Mouse (Mus musculus) CH12.LX (cell line): ENCODE measurements around the gene Ccer2. TPM values are rescaled to one million over a fixed set of nuclear protein-coding genes. Genes with fewer than 3 reads are reported as not detected.
A peak's percentile ranks its signal among the peaks of the same experiment; 100 is the strongest.

Experiments used
- DNase-seq: peaks from one replicate; pipeline ENCODE4 v3.0.0-alpha.2; 2013; ENCODE audit errors: extremely low read depth
- H3K27ac ChIP-seq: 2 replicates; pipeline ENCODE4 v1.5.1; 2012; ENCODE audit warnings: low read depth, mild to moderate bottlenecking, control low read depth, moderate library complexity; ENCODE audit not compliant: insufficient read depth
- H3K27me3 ChIP-seq: replicated peaks from 2 replicates; pipeline ENCODE3; 2012; ENCODE audit warnings: inconsistent platforms
- H3K36me3 ChIP-seq, 2 experiments: replicated peaks in 1 of 2; 2 replicates each; pipeline versions ENCODE3 to v1.6.1; 2012; ENCODE audit warnings: inconsistent platforms in 1 of 2, low read length in 1 of 2, mild to moderate bottlenecking in 1 of 2, mixed read lengths in 1 of 2, moderate library complexity in 1 of 2; ENCODE audit not compliant: control insufficient read depth in 1 of 2, insufficient read depth in 1 of 2
- H3K4me1 ChIP-seq, 2 experiments: 2 replicates each; pipeline ENCODE4 v1.6.1; 2012; ENCODE audit warnings: inconsistent platforms in 1 of 2, moderate library complexity in 1 of 2; ENCODE audit not compliant: insufficient read depth in 2 of 2, control insufficient read depth in 1 of 2
- H3K4me2 ChIP-seq: 2 replicates; pipeline ENCODE4 v1.6.1; 2012; ENCODE audit warnings: low read depth, mild to moderate bottlenecking, control low read depth; ENCODE audit not compliant: poor library complexity, insufficient read depth, severe bottlenecking
- H3K4me3 ChIP-seq, 3 experiments: fragments of 150-350 bp in 1 of 3; sonication (generic) in 1 of 3; replicated peaks in 1 of 3; 2 replicates each; pipeline versions ENCODE3 to v1.5.1; 2011 to 2012; ENCODE audit warnings: low read depth in 2 of 3, low read length in 2 of 3, mild to moderate bottlenecking in 2 of 3, moderate library complexity in 2 of 3, control low read depth in 1 of 3, improper control_type of control experiment in 1 of 3, inconsistent platforms in 1 of 3, mixed read lengths in 1 of 3; ENCODE audit not compliant: poor library complexity in 1 of 3
- H3K79me2 ChIP-seq: replicated peaks from 2 replicates; pipeline ENCODE4 v1.6.1; 2012; ENCODE audit warnings: mild to moderate bottlenecking, moderate library complexity; ENCODE audit not compliant: control insufficient read depth, poor library complexity, insufficient read depth, severe bottlenecking; ENCODE audit errors: extremely low read depth
- H3K9ac ChIP-seq: 2 replicates; pipeline ENCODE4 v1.6.1; 2012; ENCODE audit warnings: low read depth, mild to moderate bottlenecking, control low read depth, moderate library complexity; ENCODE audit not compliant: insufficient read depth
- H3K9me3 ChIP-seq: replicated peaks from 2 replicates; pipeline ENCODE3; 2012; ENCODE audit warnings: low read length, inconsistent platforms, mixed read lengths
- CHD1 ChIP-seq: IDR thresholded peaks from 2 replicates; pipeline ENCODE4 v1.6.1; 2012; ENCODE audit warnings: low read depth, low read length, improper control_type of control experiment, inconsistent platforms
- CTCF ChIP-seq, 2 experiments: IDR thresholded peaks in 1 of 2; conservative IDR thresholded peaks in 1 of 2; 2 replicates each; pipeline ENCODE4 v1.5.1; 2011 to 2012; ENCODE audit warnings: low read depth in 2 of 2, low read length in 2 of 2, improper control_type of control experiment in 1 of 2, inconsistent platforms in 1 of 2, mild to moderate bottlenecking in 1 of 2, moderate library complexity in 1 of 2
- E2F4 ChIP-seq: IDR thresholded peaks from 2 replicates; pipeline ENCODE4 v1.6.1; 2011; ENCODE audit warnings: low read depth, low read length, improper control_type of control experiment; ENCODE audit not compliant: insufficient replicate concordance
- ELF1 ChIP-seq: IDR thresholded peaks from 2 replicates; pipeline ENCODE4 v1.6.1; 2014; ENCODE audit warnings: low read depth, mild to moderate bottlenecking, inconsistent platforms, low read length, improper control_type of control experiment
- ETS1 ChIP-seq: conservative IDR thresholded peaks from 2 replicates; pipeline ENCODE4 v1.6.1; 2012; ENCODE audit warnings: low read depth, mild to moderate bottlenecking, inconsistent platforms, low read length, improper control_type of control experiment, moderate library complexity
- GABPA ChIP-seq: IDR thresholded peaks from 2 replicates; pipeline ENCODE4 v1.6.1; 2012; ENCODE audit warnings: low read depth, low read length, improper control_type of control experiment, inconsistent platforms; ENCODE audit not compliant: insufficient replicate concordance
- IRF4 ChIP-seq: IDR thresholded peaks from 2 replicates; pipeline ENCODE4 v1.6.1; 2014; ENCODE audit warnings: low read depth, mild to moderate bottlenecking, inconsistent platforms, low read length, improper control_type of control experiment
- JUN ChIP-seq: IDR thresholded peaks from 2 replicates; pipeline ENCODE4 v1.6.1; 2011; ENCODE audit warnings: low read depth, mild to moderate bottlenecking, low read length, improper control_type of control experiment, moderate library complexity; ENCODE audit not compliant: insufficient read depth
- KAT2A ChIP-seq: IDR thresholded peaks from 2 replicates; pipeline ENCODE4 v1.6.1; 2012; ENCODE audit warnings: low read length, improper control_type of control experiment, inconsistent platforms; ENCODE audit not compliant: insufficient replicate concordance
- MAFK ChIP-seq: IDR thresholded peaks from 2 replicates; pipeline ENCODE4 v1.6.1; 2011; ENCODE audit warnings: low read length, improper control_type of control experiment; ENCODE audit not compliant: insufficient replicate concordance
- MXI1 ChIP-seq: IDR thresholded peaks from 2 replicates; pipeline ENCODE4 v1.6.1; 2011; ENCODE audit warnings: mild to moderate bottlenecking, low read depth, low read length, improper control_type of control experiment
- PAX5 ChIP-seq: IDR thresholded peaks from 2 replicates; pipeline ENCODE4 v1.6.1; 2012; ENCODE audit warnings: low read length, inconsistent platforms, mixed read lengths
- RCOR1 ChIP-seq: conservative IDR thresholded peaks from 2 replicates; pipeline ENCODE4 v1.6.1; 2012; ENCODE audit warnings: low read depth, mild to moderate bottlenecking, inconsistent platforms, low read length, improper control_type of control experiment
- TBP ChIP-seq: conservative IDR thresholded peaks from 2 replicates; pipeline ENCODE4 v1.6.1; 2011; ENCODE audit warnings: low read depth, low read length, improper control_type of control experiment
- TCF12 ChIP-seq: IDR thresholded peaks from 2 replicates; pipeline ENCODE4 v1.6.1; 2014; ENCODE audit warnings: low read depth, mild to moderate bottlenecking, inconsistent platforms, low read length, improper control_type of control experiment
- UBTF ChIP-seq: IDR thresholded peaks from 2 replicates; pipeline ENCODE4 v1.6.1; 2012; ENCODE audit warnings: low read depth, mild to moderate bottlenecking, inconsistent platforms, low read length, improper control_type of control experiment, moderate library complexity
- ZC3H11A ChIP-seq: IDR thresholded peaks from 2 replicates; pipeline ENCODE4 v1.6.1; 2012; ENCODE audit warnings: low read depth, mild to moderate bottlenecking, inconsistent platforms, low read length, improper control_type of control experiment
- ZMIZ1 ChIP-seq: IDR thresholded peaks from 2 replicates; pipeline ENCODE4 v1.6.1; 2012; ENCODE audit warnings: low read depth, mild to moderate bottlenecking, inconsistent platforms, low read length, improper control_type of control experiment
- ZNF384 ChIP-seq: IDR thresholded peaks from 2 replicates; pipeline ENCODE4 v1.6.1; 2012; ENCODE audit warnings: low read depth, low read length, improper control_type of control experiment, inconsistent platforms
- dilution Hi-C: fragments of 300-500 bp; cut with MboI; formaldehyde crosslinking; loops from 2 replicates; pipeline ENCODE4 v1.14.3; 2020; ENCODE audit warnings: low sequenced_read_pairs; ENCODE audit not compliant: extremely low pct_unique_long_range_greater_than_20kb, extremely low pct_ligation_motif_present
- in situ Hi-C: fragments of 300-500 bp; cut with MboI; formaldehyde crosslinking; loops from 3 replicates; pipeline ENCODE4 v1.14.3; 2019; ENCODE audit warnings: low sequenced_read_pairs, low pct_ligation_motif_present, low pct_unique_long_range_greater_than_20kb, mixed read lengths
- polyA plus RNA-seq: library from polyadenylated mRNA; unstranded; fragments of >175 nt; gene quantifications from 2 replicates; pipeline ENCODE4 v1.2.1, GENCODE M21; 2012; ENCODE audit warnings: low read depth; ENCODE audit not compliant: insufficient read length
- total RNA-seq, 2 experiments: library from RNA; depleted of rRNA; stranded (reverse); fragments of 300-350 nt in 1 of 2; fragments of >200 nt in 1 of 2; gene quantifications; 2 replicates each; pipeline ENCODE4 v1.2.3; 2012 to 2014

Ccer2 gene
- total and polyA plus RNA-seq, 3 experiments, result 0.17 TPM; not detected in 2

- TF ChIP-seq TCF12, result no peak
These were observed 11.5 kb downstream of the Ccer2 start, which contains the start of gene Nfkbib (continued) for GRCm38 (mm10) chr7:28767462-28767965.

- H3K4me3 ChIP-seq, result no peak overlapping the region
- H3K4me1 ChIP-seq, result peaks cover 14 to 35% of the 10 kb centered on the region in 2 experiments
- dilution Hi-C loops, result no loop called here
- TF ChIP-seq PAX5, result no peak
- peak; percentile 39; the same call in 1 of the 2 replicates for TF ChIP-seq ZNF384
- H3K27ac ChIP-seq, result no peak overlapping the region
- no peaks in the 10 kb centered on the region for H3K27me3 ChIP-seq
- peaks cover 13 to 46% of the 10 kb centered on the region in 2 experiments for H3K36me3 ChIP-seq
- no peak overlapping the region for H3K9ac ChIP-seq
- no peak for DNase-seq
- H3K4me2 ChIP-seq, result no peak overlapping the region
- H3K79me2 ChIP-seq, result peaks cover 27% of the 10 kb centered on the region
- H3K9me3 ChIP-seq, result no peaks in the 10 kb centered on the region
- in situ Hi-C loops, result no loop called here
These were observed 13.5 kb downstream of the Ccer2 start for GRCm38 (mm10) chr7:28769414-28769958.

- DNase-seq, result no peak
- peaks cover 18% of the 10 kb centered on the region for H3K79me2 ChIP-seq
- no peak overlapping the region for H3K9ac ChIP-seq
- H3K4me3 ChIP-seq, result no peak overlapping the region
- H3K4me1 ChIP-seq, result peaks cover 9 to 27% of the 10 kb centered on the region in 2 experiments
- no peak overlapping the region for H3K27ac ChIP-seq
- no peaks in the 10 kb centered on the region for H3K9me3 ChIP-seq
- H3K27me3 ChIP-seq, result no peaks in the 10 kb centered on the region
- dilution Hi-C loops (no loop called here), in situ Hi-C loops (no loop called here)
- peaks cover 18 to 55% of the 10 kb centered on the region in 2 experiments for H3K36me3 ChIP-seq
- TF ChIP-seq ZMIZ1 (no peak), IRF4 (no peak), PAX5 (no peak), RCOR1 (no peak), JUN (no peak), CTCF (conservative IDR thresholded peaks at IDR 0.05 in 1 of 2, IDR thresholded peaks at IDR 0.05 in 1 of 2; ENCODE audit: low read depth in 2 of 2, low read length in 2 of 2) (no peak), MXI1 (no peak), E2F4 (no peak), ZC3H11A (no peak), CHD1 (no peak), KAT2A (no peak), GABPA (no peak), MAFK (no peak), ETS1 (no peak), ELF1 (no peak), TBP (no peak), UBTF (no peak)
- no peak overlapping the region for H3K4me2 ChIP-seq
These were observed 14.3 kb downstream of the Ccer2 start for GRCm38 (mm10) chr7:28770309-28770708.
